Mouse (Mus musculus) left cerebral cortex, postnatal 4 days (tissue): ENCODE data around the gene Gse1. TPM values are rescaled to one million over a fixed set of nuclear protein-coding genes. Genes with fewer than 3 reads are reported as not detected.

Experiments
- DNase-seq: peaks from one replicate; pipeline ENCODE4 v3.0.0-alpha.2; 2022
- intact Hi-C: fragments of 180-260 bp; cut with DNase I; formaldehyde crosslinking; loops from one replicate; pipeline ENCODE4 v1.15.1; 2025
- total RNA-seq, 2 experiments: library from RNA; stranded (reverse); gene quantifications; 2 replicates each; pipeline ENCODE4 v1.2.3; 2021

The Gse1 gene
- total RNA-seq, 2 experiments from 2014 or later: 57.4 to 59.3 TPM

DNA sequence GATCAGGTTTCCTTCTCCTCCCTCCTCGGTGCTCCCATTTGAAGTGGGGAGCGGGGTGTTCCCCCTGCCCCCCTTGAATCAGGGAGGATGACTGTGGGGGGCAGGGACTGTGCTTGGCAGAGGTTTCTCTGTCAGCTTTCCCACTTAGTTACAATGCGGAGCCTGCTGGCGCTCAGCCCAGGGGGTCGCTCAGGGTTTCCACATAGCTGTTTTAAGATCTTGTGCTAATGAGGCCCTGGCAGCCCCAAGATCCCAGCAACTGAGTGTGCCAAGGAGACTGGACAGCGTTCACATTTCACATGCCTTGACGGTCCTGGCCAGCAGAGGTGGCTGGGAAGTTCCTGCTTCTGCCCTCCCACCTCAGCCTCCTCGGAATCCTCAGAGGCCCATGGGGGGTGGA, 237.5 kb downstream of the Gse1 start:
- peak; percentile 84 for DNase-seq
- intact Hi-C loops: no loop called here

DNA sequence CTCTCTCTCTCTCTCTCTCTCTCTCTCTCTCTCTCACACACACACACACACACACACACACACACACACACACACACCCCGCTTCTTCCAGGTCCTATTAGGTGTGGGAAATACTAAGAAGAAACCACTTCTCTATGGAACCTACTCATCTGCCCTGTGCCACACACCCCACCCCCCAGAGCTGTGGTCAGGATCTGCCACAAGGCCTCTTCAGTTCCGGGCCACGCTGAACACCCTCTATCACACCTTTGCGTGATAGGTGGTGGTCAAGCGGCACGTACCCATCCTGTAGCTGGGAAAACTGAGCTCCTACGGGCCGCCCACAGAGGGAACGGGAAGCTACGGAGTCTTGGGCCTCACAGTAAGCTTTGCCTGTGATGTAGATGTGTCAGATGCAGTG, 238.0 kb downstream of the Gse1 start:
- DNase-seq: no peak
- intact Hi-C loops: no loop called here

GRCm38 (mm10) chr8:120467598-120467997, 239.3 kb downstream of the Gse1 start:
- intact Hi-C loops: no loop called here
- no peak for DNase-seq

- no peak for DNase-seq
- intact Hi-C loops: no loop called here
Measured at GRCm38 (mm10) chr8:120470170-120470569, 241.9 kb downstream of the Gse1 start.

DNA sequence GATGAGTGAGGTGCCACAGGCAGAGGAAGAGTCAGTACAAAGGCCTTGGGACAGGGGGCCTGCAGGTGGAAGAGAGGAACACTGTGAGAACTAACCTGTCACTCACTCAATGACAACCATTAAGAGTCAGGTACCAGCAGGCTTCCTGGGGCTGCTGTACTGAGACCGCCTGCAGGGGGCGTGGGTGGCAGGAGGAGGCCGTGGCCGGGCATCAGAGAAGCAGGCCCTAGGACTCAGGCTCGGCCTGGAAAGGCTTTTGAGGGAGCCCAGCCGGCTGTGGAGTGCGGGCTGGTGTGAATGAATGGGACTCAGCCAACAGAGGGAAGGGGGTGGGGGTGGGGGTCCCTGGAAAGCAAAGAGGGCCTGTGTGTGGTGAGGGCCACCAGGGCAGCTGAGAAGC, 242.9 kb downstream of the Gse1 start:
- intact Hi-C loops: no loop called here
- peak; percentile 68 for DNase-seq

DNA sequence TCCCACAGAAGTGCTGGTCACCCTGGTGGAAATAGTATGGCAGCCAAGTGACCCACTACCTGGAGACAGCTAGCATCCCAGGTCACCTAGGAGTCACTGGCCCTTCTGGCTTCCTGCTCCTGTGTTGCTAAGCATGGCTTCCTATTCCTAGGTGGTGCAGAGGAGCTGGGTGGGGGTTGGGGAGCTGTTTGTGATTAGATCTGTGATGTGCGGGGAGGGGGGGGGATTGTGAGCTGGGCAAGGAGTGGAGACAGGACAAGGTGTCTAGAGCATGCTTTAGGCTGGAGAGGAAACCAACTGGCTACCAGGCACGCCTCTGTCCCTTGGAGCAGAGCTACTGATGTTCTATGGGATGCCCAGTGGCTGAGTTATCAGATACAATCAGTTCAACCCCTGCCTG, 243.5 kb downstream of the Gse1 start:
- intact Hi-C loops: no loop called here
- no peak for DNase-seq

- intact Hi-C loops: no loop called here
Measured at GRCm38 (mm10) chr8:120472230-120472629, 244.0 kb downstream of the Gse1 start.

GRCm38 (mm10) chr8:120473729-120474364, 245.6 kb downstream of the Gse1 start:
- intact Hi-C loops: no loop called here
- DNase-seq: no peak

More at GRCm38 (mm10) chr8:120472230-120472629, 244.0 kb downstream of the Gse1 start:
- DNase-seq: peak; percentile 67

- no peak for DNase-seq
Measured at GRCm38 (mm10) chr8:120474496-120475235, 246.4 kb downstream of the Gse1 start.

DNA sequence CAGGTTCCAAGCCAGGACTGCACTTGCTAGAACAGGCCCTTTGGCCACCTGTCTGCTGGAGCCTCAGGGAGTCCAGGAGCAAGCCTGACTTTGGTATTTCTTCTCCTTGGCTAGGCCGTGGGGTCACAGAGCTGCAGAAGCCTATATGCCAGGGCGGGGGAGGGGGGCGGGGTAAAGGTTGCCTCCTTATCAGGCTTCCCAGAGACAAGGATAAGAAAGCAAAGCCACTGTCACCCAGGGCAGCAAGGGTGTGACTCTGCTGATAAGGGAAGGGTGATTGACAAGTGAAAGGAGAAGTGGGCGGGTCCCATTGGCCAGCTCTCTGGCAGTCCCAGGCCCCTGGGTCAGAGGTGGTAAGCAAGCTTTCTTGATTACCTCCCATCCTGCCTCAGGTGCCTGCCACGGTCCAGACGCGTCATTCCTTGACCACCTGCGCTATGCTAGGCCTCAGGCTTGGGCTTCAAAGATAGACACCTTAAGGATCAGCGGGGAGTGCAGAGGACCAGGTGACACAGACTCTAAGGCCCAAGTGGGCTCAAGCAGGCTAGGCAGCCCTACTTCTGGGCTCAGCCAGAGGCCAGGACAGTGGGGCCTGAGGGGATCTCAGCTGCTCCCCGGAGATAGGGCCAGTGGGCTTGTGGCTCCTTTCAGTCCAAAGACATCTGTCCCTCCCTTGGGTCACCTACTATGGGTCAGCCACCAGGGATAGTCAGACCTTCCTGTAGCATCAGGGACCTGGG, 247.4 kb downstream of the Gse1 start:
- DNase-seq: no peak
- intact Hi-C loops: no loop called here

More at GRCm38 (mm10) chr8:120474496-120475235, 246.4 kb downstream of the Gse1 start:
- intact Hi-C loops: no loop called here

DNA sequence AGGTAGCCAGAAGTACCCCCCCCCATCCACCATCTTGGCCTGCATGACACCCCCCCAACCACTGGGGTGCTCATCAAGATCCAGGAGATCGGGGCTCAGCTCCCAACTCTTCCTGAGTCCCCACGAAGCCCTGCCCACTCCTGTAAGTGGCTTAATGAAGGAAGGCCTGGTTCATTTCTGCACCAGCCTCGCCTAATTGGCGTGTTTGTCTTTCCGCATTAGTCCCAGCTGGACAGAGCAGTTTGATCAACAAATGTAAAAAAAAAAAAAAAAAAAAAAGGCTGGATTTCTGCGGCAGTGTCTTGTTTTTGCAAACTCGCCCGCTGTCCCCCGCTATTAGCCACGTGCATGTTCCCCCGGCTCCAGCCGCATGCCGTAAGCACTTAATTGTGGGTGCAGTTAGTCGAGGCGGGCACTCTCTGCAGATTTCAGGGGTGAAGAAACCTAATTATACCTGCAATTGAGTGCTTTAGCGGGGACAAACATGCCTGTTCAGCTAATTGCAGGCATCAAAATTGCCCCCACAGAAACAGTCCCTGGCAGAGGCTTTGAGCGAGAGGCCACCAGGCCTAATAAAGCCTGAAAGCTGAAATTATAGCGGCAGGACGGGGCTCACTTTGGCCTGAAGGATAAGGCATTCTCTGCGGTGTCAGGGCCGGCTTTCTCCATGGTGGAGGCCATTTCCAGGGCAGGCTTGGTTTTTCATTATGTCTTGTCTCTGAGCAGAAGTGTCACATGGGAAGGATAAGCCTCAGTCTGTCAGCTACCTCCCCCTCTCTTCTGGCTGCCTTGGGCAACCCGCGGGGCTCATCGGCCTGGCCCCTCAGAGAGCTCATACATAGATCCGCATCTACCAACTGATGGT, 248.7 kb downstream of the Gse1 start:
- no peak for DNase-seq
- intact Hi-C loops: no loop called here

- DNase-seq: no peak
- intact Hi-C loops: no loop called here
Measured at GRCm38 (mm10) chr8:120478754-120479153, 250.5 kb downstream of the Gse1 start.

- intact Hi-C loops: no loop called here
- no peak for DNase-seq
Measured at GRCm38 (mm10) chr8:120479691-120480090, 251.4 kb downstream of the Gse1 start.

DNA sequence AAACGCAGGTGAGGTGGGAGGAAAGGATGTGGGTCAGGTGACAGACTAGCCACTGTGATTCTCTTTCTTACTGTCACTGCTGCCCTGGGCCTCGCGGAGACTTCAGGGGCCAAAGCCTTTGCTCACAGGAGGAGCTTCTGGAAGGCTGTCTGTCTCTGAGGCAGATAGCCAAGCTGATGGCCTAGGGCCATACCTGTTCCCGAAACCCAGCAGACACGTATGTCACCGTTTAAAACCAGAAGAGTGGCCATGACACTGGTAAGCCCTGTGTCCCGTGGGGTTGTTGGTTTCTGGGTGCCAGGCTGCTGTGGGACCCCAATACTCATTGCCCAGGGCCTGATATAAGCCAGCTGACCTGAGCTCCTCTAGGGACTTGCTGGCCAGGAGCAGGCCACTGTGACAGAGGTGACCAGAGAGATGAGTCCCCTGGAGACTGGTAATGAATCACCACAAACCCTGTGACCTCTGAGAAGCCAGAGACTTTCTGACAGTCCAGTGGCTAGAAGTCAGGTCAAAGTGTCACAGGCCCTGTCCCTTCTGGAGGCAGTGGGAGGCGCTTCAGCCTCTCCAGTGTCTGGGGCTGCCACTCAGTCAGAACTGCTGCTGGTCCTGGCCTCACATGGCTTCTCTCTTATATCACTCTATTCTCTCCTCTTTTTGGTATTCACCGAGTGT, 253.9 kb downstream of the Gse1 start:
- intact Hi-C loops: no loop called here
- DNase-seq: no peak

DNA sequence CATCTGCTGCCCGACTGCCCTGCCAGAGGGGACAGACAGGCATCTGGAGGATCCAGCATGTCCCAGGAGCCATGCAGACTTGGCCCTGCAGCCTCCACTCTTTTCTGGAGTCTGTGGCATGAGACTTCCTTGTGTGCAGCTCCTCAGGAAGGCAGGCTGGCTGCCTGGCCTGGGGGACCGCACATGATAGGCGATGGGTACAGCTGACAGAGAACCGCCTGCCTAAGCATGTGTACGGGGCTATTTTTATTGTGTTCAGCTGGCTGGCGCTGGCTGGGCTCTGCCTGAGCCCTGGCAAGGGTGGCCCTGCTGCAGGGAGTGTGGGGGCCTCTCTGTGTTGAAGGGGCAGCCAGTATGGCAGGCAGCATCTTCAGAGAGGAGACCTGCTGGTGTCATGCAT, 256.2 kb downstream of the Gse1 start:
- intact Hi-C loops: no loop called here

GRCm38 (mm10) chr8:120485116-120485515, 256.9 kb downstream of the Gse1 start:
- peak; percentile 82 for DNase-seq
- intact Hi-C loops: no loop called here

More for the DNA sequence above, 256.2 kb downstream of the Gse1 start:
- peak; percentile 69 for DNase-seq

- intact Hi-C loops: no loop called here
- no peak for DNase-seq
Measured at GRCm38 (mm10) chr8:120485551-120486476, 257.6 kb downstream of the Gse1 start.

DNA sequence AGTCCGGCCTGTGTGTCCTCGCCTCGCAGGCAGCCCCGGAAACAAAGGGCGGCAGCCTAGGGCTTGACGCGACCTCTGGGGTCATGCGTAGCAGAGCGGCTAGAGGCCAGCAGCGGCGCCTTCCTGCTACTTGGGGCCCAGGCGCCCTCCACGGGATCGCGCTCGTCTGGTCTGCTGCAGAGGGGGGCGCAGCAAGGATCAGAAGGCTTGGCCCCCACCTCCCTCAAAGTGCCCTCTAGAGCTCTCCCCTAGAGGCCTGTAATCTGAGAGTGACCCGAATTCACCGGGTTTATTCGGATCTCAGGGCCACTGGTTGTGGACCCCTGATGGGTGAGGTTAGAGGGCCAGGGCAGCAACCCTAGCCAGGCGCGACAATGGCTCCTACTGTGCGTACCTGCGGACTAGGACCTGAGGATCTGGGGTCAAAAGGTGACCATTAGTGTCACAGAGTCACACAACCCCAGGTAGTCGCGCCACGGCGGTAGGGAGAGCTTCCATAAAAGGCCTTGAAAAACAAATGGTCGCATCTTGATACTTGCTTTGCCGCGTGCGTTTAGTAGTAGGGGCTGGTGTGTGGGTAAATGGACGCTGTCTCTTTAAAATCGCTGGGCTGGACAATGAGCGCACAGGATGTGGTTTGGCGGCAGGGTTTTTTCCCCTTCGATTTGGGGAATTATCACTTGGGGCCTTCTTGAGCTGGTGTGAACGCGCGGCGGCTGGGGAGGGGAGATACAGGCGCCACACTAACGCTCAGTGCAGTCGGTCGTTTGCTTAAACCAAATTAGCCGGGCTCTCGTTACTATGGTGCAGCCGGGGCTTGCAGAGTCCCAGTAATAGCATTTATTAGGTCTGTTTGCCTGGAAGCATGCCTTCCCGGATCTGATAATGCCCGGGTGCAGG, 258.5 kb downstream of the Gse1 start:
- peak; percentile 71 for DNase-seq
- intact Hi-C loops: no loop called here
